Comparison of ENCODE assay signal across 10 mouse cellular contexts in the genomic region with DNA sequence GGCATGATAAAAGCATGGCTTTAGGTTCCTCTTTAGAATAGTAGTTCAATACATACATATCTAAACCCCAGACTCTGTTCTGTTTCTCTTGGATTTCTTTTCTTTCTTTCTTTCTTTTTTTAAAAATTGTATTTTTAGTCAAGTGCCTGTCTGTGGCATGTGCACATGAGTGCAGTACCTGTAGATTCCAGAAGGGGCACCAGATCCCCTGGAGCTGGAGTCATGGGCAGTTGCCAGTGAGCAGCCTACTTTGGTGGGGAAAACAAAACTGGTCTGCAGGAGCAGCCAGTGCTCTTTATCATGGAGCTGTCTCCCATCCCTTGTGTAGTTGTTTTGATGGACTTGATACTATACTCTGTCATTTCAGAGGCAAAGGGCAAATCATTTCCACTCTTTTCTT. TPM values are rescaled to one million over a fixed set of nuclear protein-coding genes. Genes with fewer than 3 reads are reported as not detected.
DNase-seq lines count a peak whose midpoint lies in the region; ATAC-seq and TF ChIP-seq lines count a peak whose summit lies in the region.
"Had no signal": no experiment of that assay in that cellular context is flagged by ENCODE, and none has a peak within 500 bp of the region (broad histone marks: within the 10 kb centered on the region; RNA-seq: fewer than 3 reads in every experiment).

No protein-coding gene starts in this region.

- no peaks in the 10 kb centered on the region for H3K36me3 ChIP-seq in intestine, postnatal 0 days (ENCODE audit: control insufficient read depth, insufficient read depth)
- no peaks in the 10 kb centered on the region for H3K36me3 ChIP-seq in intestine, embryonic 16.5 days (ENCODE audit: control insufficient read depth, insufficient read depth, low read length)
- H3K36me3 ChIP-seq in testis, adult 2 months (ENCODE audit: control insufficient read depth, insufficient read depth, low read length), result no peaks in the 10 kb centered on the region
- H3K36me3 ChIP-seq: forebrain, embryonic 10.5 days had no signal

- no peak overlapping the region for H3K27ac ChIP-seq in intestine, postnatal 0 days (ENCODE audit: low read depth, low read length)
- no peak overlapping the region for H3K27ac ChIP-seq in intestine, embryonic 16.5 days (ENCODE audit: low read length)
- no peak overlapping the region for H3K27ac ChIP-seq in testis, adult 2 months (ENCODE audit: control insufficient read depth, insufficient read depth, low read depth, low read length)
- H3K27ac ChIP-seq: forebrain, embryonic 10.5 days had no signal

- H3K4me3 ChIP-seq in intestine, postnatal 0 days (ENCODE audit: low read depth, low read length), result no peak overlapping the region
- no peak overlapping the region for H3K4me3 ChIP-seq in intestine, embryonic 16.5 days (ENCODE audit: low read length)
- H3K4me3 ChIP-seq in testis, adult 2 months (ENCODE audit: control insufficient read depth, low read depth, low read length), result peak overlapping the region; percentile 30; the same call in 1 of the 2 replicates
- H3K4me3 ChIP-seq: forebrain, embryonic 10.5 days had no signal

- no peaks in the 10 kb centered on the region for H3K27me3 ChIP-seq in intestine, postnatal 0 days (replicated peaks; ENCODE audit: control insufficient read depth, insufficient read depth, low read length)
- H3K27me3 ChIP-seq in intestine, embryonic 16.5 days (replicated peaks; ENCODE audit: control insufficient read depth, insufficient read depth, low read length), result no peaks in the 10 kb centered on the region
- H3K27me3 ChIP-seq in testis, adult 2 months (ENCODE audit: control insufficient read depth, insufficient read depth, low read length), result no peaks in the 10 kb centered on the region

- DNase-seq in testis, postnatal 14 days (ENCODE audit: low spot score), result no peak
- DNase-seq in c-Kit-positive CD71-positive TER-119-positive erythroid progenitor cells, embryonic 14.5 days (ENCODE audit: low spot score), result peak; percentile 5
- peak; percentile 66 for DNase-seq in thymus, postnatal 4 days
- DNase-seq in heart, adult 8-10 months (ENCODE audit: low spot score), result no peak

- peak; percentile 61 for TF ChIP-seq CTCF in intestine, postnatal 0 days (IDR thresholded peaks at IDR 0.05; ENCODE audit: low read depth)
- peak; percentile 26; the same call in 1 of the 2 replicates for TF ChIP-seq CTCF in testis, adult 2 months (IDR thresholded peaks at IDR 0.05; ENCODE audit: control insufficient read depth, insufficient read depth, insufficient replicate concordance, low read depth, low read length)

- no peak for ATAC-seq in intestine, postnatal 0 days
- no peak for ATAC-seq in intestine, embryonic 16.5 days

- H3K9me3 ChIP-seq in intestine, postnatal 0 days (ENCODE audit: control insufficient read depth), result no peaks in the 10 kb centered on the region
- H3K9me3 ChIP-seq in intestine, embryonic 16.5 days (ENCODE audit: control insufficient read depth, low read length), result no peaks in the 10 kb centered on the region
- H3K9me3 ChIP-seq: forebrain, embryonic 10.5 days had no signal

- H3K4me2 ChIP-seq in intestine, postnatal 0 days (replicated peaks; ENCODE audit: low read depth), result no peak overlapping the region
- H3K4me2 ChIP-seq in intestine, embryonic 16.5 days (ENCODE audit: low read depth, low read length), result no peak overlapping the region

- no peak overlapping the region for H3K9ac ChIP-seq in intestine, postnatal 0 days (ENCODE audit: low read depth, low read length)
- no peak overlapping the region for H3K9ac ChIP-seq in intestine, embryonic 16.5 days (ENCODE audit: low read depth, low read length)

- TF ChIP-seq POLR2A in testis, adult 2 months (IDR thresholded peaks at IDR 0.05; ENCODE audit: control insufficient read depth, low read depth, low read length), result no peak

- no peaks in the 10 kb centered on the region for H3K4me1 ChIP-seq in intestine, postnatal 0 days (replicated peaks; ENCODE audit: control insufficient read depth, insufficient read depth, low read length)
- no peaks in the 10 kb centered on the region for H3K4me1 ChIP-seq in intestine, embryonic 16.5 days (ENCODE audit: control insufficient read depth, insufficient read depth, low read length)
- peaks cover 3% of the 10 kb centered on the region; the same call in 1 of the 2 replicates for H3K4me1 ChIP-seq in testis, adult 2 months (ENCODE audit: control insufficient read depth, insufficient read depth, low read length)

RNA-seq across cellular contexts. Expression of a gene that starts 28.2 kb away (rescaled TPM):
- polyA plus RNA-seq in intestine, postnatal 0 days (2015; fragmentation: Nextera tagmentation; extraction: Ambion mirVana), result 54.6 and 58.3 TPM in 2 replicates
- 46.6 and 48.5 TPM in 2 replicates for polyA plus RNA-seq in intestine, embryonic 16.5 days (2015; fragmentation: Nextera tagmentation; extraction: Ambion mirVana)
- 7.7 and 10.8 TPM in 2 replicates for polyA plus RNA-seq in testis, adult 2 months (2012; rRNA removed)
- 10 to 100 TPM in 2 of 4 experiments, 1 to 10 TPM in 2; 9.4 to 12.6 (median 10.9) TPM for total RNA-seq in heart, adult 8-10 months (2022)

RNA-seq across cellular contexts. Expression of a gene that starts 28.9 kb away (rescaled TPM):
- polyA plus RNA-seq in intestine, postnatal 0 days (2015; fragmentation: Nextera tagmentation; extraction: Ambion mirVana), result not detected in 2 replicates
- not detected in 2 replicates for polyA plus RNA-seq in intestine, embryonic 16.5 days (2015; fragmentation: Nextera tagmentation; extraction: Ambion mirVana)
- 0.34 and 0.48 TPM in 2 replicates for polyA plus RNA-seq in testis, adult 2 months (2012; rRNA removed)
- total RNA-seq in heart, adult 8-10 months (2022), result not detected
- total RNA-seq: monocyte, adult 5-6 weeks had no signal
- polyA plus RNA-seq: large intestine, adult 2 months had no signal

RNA-seq across cellular contexts. Expression of a gene that starts 40.4 kb away (rescaled TPM):
- polyA plus RNA-seq in intestine, postnatal 0 days (2015; fragmentation: Nextera tagmentation; extraction: Ambion mirVana), result 4.7 and 5.6 TPM in 2 replicates
- 9.5 and 12.1 TPM in 2 replicates for polyA plus RNA-seq in intestine, embryonic 16.5 days (2015; fragmentation: Nextera tagmentation; extraction: Ambion mirVana)
- polyA plus RNA-seq in testis, adult 2 months (2012; rRNA removed), result 19.4 and 21.8 TPM in 2 replicates
- under 1 TPM in 3 of 4 experiments, not detected in 1; 0.11 to 0.22 (median 0.19) TPM for total RNA-seq in heart, adult 8-10 months (2022)

Comparison
In these comparisons a context has a peak if more than half of its experiments do, and no peak if none do; other contexts are left out.
1. DNase-seq: peak in c-Kit-positive CD71-positive TER-119-positive erythroid progenitor cells, embryonic 14.5 days (single experiment) and thymus, postnatal 4 days (single experiment); none in testis, postnatal 14 days (single experiment) and heart, adult 8-10 months (single experiment).